Mouse (Mus musculus) embryo, embryonic 10.5 days (tissue): ENCODE results near the gene Ece2.

Source experiments
- DNase-seq: peaks from one replicate; pipeline ENCODE4 v3.0.0-alpha.2; 2015; ENCODE audit warnings: low spot score

The Ece2 gene

GRCm38 (mm10) chr16:20629731-20630634 lies at the start of gene Ece2:
Gene Ece2, plus strand, starts transcription at chr16:20629828.
- DNase-seq: peak; percentile 40

DNA sequence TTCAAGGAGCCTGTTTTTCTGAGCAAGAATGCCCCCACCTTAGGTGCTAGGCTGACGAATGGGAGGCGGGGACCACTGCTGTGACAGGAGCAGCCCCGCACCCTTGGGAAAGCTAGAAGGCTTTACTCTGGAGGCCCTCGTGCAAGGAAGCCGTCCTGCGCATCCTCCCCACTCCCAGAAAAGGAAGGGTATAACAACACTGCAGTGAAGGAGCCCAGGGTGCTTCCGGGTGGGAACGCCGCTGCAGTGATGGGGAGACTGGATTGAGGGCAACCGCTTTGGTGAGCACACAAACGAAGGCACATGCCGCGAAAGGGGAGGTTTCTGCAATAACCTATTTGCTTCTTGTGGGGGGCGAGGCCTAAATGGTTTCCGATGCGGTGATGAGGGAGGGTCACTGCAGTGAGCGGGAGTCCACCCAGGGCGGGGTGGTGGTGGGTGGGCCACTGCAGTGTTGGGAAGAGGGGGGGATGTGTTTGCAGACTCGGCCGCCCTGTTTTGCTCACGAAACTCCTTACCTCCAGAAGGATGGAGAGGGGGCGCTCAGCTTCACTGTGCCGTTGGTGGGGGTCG lies 40.2 kb upstream of the Ece2 start, which contains the start of gene Vwa5b2:
Vwa5b2 (plus strand) TSS at position 106 of the 573 bp plus-strand sequence.
- DNase-seq: peak; percentile 56

- DNase-seq: peak; percentile 41
These were observed 39.5 kb upstream of the Ece2 start for GRCm38 (mm10) chr16:20589939-20590679.

DNA sequence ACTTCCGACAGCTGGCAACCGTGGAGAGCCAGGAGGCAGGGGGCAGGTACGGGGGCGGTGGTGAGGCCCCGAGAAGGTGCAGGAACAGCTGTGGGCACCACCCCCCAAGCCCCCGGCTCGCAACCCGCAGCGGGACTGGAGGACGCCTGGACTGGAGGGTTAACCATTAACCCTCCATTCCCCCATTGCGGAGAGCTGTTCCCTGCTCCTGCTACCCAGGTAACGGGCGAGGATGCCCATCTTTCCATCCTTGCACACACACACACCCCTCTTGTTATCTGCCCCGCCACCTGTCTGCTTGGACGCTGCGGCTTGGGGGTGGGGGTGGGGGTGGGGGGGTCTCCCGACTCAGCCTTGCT lies 39.0 kb upstream of the Ece2 start:
- DNase-seq: no peak

- peak; percentile 23 for DNase-seq
These were observed 38.4 kb upstream of the Ece2 start for GRCm38 (mm10) chr16:20591076-20591705.

DNA sequence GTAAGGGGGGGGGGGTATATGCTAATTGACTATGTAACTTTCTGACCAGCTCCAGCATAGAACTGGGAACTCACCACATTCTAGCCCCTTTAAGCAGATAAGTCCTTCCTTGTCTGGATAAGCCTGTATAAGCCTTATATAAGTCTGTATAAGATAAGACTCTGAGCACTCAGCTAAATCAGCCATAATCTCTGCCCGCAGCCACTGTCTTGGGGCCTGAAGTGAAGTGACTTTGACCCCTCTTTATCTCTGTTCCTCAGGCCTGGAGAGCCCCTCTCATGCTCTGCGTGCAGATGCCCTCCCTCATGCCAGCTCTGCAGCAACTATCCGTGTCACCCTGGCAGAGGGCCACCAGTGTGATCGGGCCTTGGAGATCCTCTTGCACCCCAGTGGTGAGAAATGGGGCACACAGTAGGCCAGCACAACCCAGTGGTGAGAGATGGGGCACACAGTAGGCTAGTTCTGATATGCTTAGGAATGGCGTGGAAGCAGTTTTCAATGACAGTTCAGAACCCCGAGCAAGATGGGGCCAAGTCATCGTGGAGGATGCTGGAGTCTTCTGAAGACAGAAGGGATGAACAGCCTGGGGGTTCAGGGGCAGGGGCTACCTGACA lies 34.5 kb upstream of the Ece2 start:
- no peak for DNase-seq

GRCm38 (mm10) chr16:20595737-20596136 lies 33.9 kb upstream of the Ece2 start:
- DNase-seq: no peak

GRCm38 (mm10) chr16:20596687-20597441 lies 32.8 kb upstream of the Ece2 start:
- no peak for DNase-seq

- DNase-seq: no peak
These were observed 29.1 kb upstream of the Ece2 start for GRCm38 (mm10) chr16:20600511-20600910.

DNA sequence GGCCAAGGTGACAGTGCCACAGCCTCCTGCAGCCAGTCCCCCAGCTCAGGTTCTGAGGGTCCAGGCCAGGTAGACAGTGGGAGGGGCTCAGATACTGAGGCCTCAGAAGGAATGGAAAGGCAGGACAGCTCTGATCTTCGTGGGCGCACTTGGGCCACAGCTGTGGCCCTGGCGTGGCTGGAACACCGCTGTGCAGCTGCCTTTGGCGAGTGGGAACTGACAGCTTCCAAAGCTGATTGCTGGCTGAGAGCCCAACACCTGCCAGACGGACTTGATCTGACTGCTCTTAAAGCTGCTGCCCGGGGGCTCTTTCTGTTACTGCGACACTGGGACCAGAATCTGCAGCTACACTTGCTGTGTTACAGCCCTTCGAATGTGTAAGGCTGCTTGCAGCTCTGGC lies 24.9 kb upstream of the Ece2 start:
- DNase-seq: no peak

DNA sequence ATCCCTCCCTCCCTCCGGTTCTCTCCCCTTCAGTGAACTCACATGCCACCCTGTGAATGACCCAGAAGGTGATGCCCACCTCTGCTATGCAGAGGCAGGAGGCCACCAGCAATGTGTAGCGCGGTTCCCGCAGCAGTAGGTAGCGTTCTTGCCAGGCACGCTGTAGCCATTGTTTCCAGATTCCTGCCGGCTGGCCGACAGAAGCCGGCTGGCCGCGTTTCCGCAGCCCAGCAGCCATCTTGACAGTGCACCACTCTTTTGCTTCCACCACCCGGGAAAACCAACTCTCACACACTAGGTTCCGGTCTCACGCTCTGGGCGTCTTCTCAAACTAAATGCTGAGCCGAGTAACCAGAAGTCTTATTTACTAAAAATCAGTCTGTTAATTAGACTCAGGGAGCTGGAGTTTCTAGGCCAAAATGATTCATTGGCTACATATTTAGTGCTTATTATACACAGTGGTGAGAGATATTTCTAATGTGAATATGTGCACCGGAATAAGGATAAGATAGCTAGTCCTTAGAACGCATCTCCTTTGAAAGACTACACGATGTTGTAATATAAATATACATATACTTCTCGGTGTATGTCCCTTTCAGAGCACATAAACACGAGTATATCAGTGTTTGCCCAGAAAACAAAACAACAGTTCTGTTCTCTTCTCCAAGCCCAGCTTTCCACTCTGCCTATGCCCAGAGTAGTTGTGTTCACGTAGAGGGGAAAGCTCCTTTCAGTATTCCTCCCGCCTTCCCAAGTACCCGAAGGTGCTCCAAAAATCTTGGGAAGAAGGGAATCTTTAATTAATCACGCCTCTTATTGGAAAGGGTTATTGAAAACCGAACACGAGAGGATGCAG lies 18.9 kb upstream of the Ece2 start:
- DNase-seq: peak; percentile 93

- DNase-seq: peak; percentile 97
These were observed 18.0 kb upstream of the Ece2 start, which contains the start of the genes Eef1akmt4, Gm49333 and Alg3 for GRCm38 (mm10) chr16:20611357-20612227. Gene Eef1akmt4, plus strand, starts transcription at chr16:20611593. Gene Gm49333, plus strand, starts transcription at chr16:20611610. Gene Alg3, minus strand, starts transcription at chr16:20611735.

DNA sequence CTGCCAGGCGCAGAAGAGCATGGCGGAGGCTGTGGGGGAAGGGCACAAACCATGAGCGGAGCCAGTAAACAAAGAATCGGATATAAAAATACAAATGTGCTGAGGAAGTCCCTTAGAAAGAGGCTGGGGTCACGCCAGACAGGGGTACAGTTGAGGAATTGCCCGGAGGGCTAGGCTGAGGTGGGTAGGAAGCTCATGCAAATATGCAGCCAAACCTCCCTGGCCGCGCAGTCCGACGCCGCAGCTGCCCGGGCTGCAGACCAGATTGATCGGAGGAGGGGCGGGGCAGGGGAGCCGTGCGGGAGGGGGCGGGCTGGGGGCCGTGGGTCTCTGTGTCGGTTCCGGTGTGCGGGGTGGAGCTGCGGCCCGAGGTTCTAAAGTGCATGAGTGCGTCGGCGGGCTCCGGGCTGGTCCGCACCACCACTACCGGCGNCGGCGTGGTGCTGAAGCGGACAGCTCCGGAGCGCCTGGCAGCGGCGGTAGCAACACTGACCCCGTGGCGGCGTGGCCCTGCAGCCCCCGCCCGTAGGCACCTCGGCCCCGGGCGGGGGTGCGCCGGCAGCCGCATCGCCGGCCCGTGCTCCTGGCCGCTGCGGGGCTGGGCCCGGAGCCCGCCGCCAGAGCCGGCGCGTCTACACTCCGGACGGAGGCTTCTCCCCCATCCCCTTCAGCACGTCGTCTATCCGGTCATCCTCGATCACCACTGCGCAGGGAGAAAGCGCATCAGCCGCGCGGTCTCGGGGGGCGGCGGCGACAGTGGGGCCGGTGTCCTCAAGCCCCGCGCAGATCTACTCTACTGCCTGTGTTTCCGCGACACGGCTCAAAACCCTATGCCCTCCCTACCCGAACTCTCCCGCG lies 9.9 kb upstream of the Ece2 start:
- peak; percentile 72 for DNase-seq

GRCm38 (mm10) chr16:20620399-20620735 lies 9.3 kb upstream of the Ece2 start:
- DNase-seq: peak; percentile 34

DNA sequence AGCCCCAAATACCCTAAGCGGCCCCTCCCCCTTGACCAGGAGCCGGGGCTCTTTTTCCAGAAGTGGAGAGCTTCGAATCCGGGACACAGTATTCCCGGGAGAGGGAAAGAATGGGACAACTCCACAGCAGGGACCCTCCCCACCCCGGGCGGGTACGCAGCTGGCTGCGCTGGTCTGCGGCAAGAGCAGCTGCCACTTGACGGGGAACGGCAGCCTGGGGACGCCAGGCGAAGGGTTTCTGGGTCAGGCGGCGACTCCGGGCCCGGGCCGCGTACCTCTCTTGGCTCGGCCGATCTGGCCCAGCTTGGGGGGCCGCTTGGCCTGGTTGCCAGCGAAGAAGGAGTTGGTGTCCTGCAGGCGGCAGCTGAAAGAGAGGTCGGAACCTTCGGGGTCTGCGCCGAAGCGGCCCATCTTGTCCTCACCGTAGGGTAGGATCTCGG lies 8.9 kb upstream of the Ece2 start:
- DNase-seq: no peak

- peak; percentile 63 for DNase-seq
These were observed 8.2 kb upstream of the Ece2 start, which contains the start of gene Camk2n2 for GRCm38 (mm10) chr16:20621191-20621990. Gene Camk2n2, minus strand, starts transcription at chr16:20621287.
